Mouse (Mus musculus): ENCODE data around the gene Zfp575. TPM values are rescaled to one million over a fixed set of nuclear protein-coding genes. Genes with fewer than 3 reads are reported as not detected.

Zfp575 gene
- polyA plus RNA-seq, 1 experiment: 2.6 TPM

- Histone ChIP-seq H3K4me1 (ENCODE audit: control insufficient read depth, insufficient read depth, low read length) (no peaks in the 10 kb centered on the region), H3K27ac (ENCODE audit: insufficient read depth, low read length) (no peak overlapping the region), H3K4me3 (ENCODE audit: insufficient read depth, low read length) (no peak overlapping the region)
- TF ChIP-seq POLR2A (IDR thresholded peaks at IDR 0.05; ENCODE audit: low read depth, low read length) (no peak), CTCF (IDR thresholded peaks at IDR 0.05; ENCODE audit: borderline replicate concordance, insufficient read depth, low read length) (no peak)
These were observed 21.8 kb downstream of the Zfp575 start for GRCm38 (mm10) chr7:24565627-24566026.

- TF ChIP-seq CTCF (IDR thresholded peaks at IDR 0.05; ENCODE audit: borderline replicate concordance, insufficient read depth, low read length) (peak; percentile 95), POLR2A (IDR thresholded peaks at IDR 0.05; ENCODE audit: low read depth, low read length) (no peak)
- no peak overlapping the region for H3K4me3 ChIP-seq (ENCODE audit: insufficient read depth, low read length)
- H3K27ac ChIP-seq (ENCODE audit: insufficient read depth, low read length): no peak overlapping the region
- no peaks in the 10 kb centered on the region for H3K4me1 ChIP-seq (ENCODE audit: control insufficient read depth, insufficient read depth, low read length)
These were observed 22.7 kb downstream of the Zfp575 start for GRCm38 (mm10) chr7:24564607-24565265.

- Histone ChIP-seq H3K27ac (ENCODE audit: insufficient read depth, low read length) (no peak overlapping the region), H3K4me3 (ENCODE audit: insufficient read depth, low read length) (no peak overlapping the region), H3K4me1 (ENCODE audit: control insufficient read depth, insufficient read depth, low read length) (no peaks in the 10 kb centered on the region)
- TF ChIP-seq CTCF (IDR thresholded peaks at IDR 0.05; ENCODE audit: borderline replicate concordance, insufficient read depth, low read length) (no peak), POLR2A (IDR thresholded peaks at IDR 0.05; ENCODE audit: low read depth, low read length) (no peak)
These were observed 23.6 kb downstream of the Zfp575 start for GRCm38 (mm10) chr7:24563837-24564206.

DNA sequence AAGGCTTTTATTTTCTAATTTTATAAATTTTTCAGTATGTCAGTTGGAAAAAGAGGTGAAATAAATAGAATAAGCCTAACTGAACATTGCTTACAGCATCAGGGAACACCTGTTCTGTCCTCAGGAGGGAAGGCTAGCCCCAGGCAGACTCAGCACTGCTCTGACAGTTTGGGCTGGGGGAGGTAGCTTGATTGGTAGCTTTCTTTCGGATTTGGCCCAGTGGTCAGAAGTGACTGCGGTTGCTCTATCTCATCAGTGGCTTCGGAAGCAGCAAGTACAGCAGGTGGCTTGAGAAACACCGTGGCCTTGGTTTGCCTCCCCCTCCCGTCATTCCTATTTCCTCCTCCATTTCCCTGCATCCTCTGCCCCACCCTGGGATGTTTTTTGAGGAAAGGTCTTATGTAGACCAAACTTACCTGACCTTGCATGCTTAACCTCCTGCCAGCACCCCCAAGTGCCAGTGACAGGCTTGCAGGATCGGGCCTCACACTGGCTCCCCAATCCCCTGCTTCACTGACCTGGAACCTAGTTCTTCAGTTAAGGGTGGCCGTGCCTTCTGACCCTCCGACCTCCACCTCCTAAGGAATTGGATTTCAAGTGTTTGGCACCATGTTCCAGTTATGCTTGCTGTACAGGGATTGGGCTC lies 24.1 kb downstream of the Zfp575 start:
- no peak overlapping the region for H3K27ac ChIP-seq (ENCODE audit: insufficient read depth, low read length)
- no peaks in the 10 kb centered on the region for H3K4me1 ChIP-seq (ENCODE audit: control insufficient read depth, insufficient read depth, low read length)
- H3K4me3 ChIP-seq (ENCODE audit: insufficient read depth, low read length): no peak overlapping the region
- no peak for TF ChIP-seq CTCF (IDR thresholded peaks at IDR 0.05; ENCODE audit: borderline replicate concordance, insufficient read depth, low read length)
- TF ChIP-seq POLR2A (IDR thresholded peaks at IDR 0.05; ENCODE audit: low read depth, low read length): no peak

DNA sequence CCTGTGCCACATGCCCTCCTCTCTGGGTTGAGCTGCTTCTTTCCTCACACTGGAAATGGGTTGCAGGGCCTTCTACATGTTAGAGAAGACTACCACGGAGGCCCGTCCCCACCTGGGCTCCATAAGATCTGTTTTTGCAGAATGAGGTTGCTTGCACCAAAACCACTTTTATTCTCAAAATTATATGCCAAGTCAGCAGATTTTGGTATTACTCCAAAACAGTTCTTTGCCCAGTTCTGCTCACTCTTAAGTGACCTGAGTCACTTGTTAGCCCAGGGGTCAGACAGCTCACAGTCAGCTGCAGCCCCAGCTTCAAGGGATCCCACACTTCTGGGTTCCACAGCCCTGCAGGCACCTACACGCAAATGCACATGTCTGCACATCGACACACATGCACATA lies 26.0 kb downstream of the Zfp575 start:
- no peak overlapping the region for H3K4me3 ChIP-seq (ENCODE audit: insufficient read depth, low read length)
- TF ChIP-seq POLR2A (IDR thresholded peaks at IDR 0.05; ENCODE audit: low read depth, low read length): no peak
- TF ChIP-seq CTCF (IDR thresholded peaks at IDR 0.05; ENCODE audit: borderline replicate concordance, insufficient read depth, low read length): no peak
- no peaks in the 10 kb centered on the region for H3K4me1 ChIP-seq (ENCODE audit: control insufficient read depth, insufficient read depth, low read length)
- no peak overlapping the region for H3K27ac ChIP-seq (ENCODE audit: insufficient read depth, low read length)

- no peak for TF ChIP-seq CTCF (IDR thresholded peaks at IDR 0.05; ENCODE audit: borderline replicate concordance, insufficient read depth, low read length)
- TF ChIP-seq POLR2A (IDR thresholded peaks at IDR 0.05; ENCODE audit: low read depth, low read length): no peak
- H3K4me3 ChIP-seq (ENCODE audit: insufficient read depth, low read length): no peak overlapping the region
- H3K4me1 ChIP-seq (ENCODE audit: control insufficient read depth, insufficient read depth, low read length): no peaks in the 10 kb centered on the region
- H3K27ac ChIP-seq (ENCODE audit: insufficient read depth, low read length): no peak overlapping the region
These were observed 31.7 kb downstream of the Zfp575 start for GRCm38 (mm10) chr7:24555786-24556185.

GRCm38 (mm10) chr7:24551985-24552759 lies 35.3 kb downstream of the Zfp575 start:
- no peak overlapping the region for H3K4me3 ChIP-seq (ENCODE audit: insufficient read depth, low read length)
- TF ChIP-seq POLR2A (IDR thresholded peaks at IDR 0.05; ENCODE audit: low read depth, low read length): no peak
- no peak for TF ChIP-seq CTCF (IDR thresholded peaks at IDR 0.05; ENCODE audit: borderline replicate concordance, insufficient read depth, low read length)
- no peaks in the 10 kb centered on the region for H3K4me1 ChIP-seq (ENCODE audit: control insufficient read depth, insufficient read depth, low read length)
- no peak overlapping the region for H3K27ac ChIP-seq (ENCODE audit: insufficient read depth, low read length)

DNA sequence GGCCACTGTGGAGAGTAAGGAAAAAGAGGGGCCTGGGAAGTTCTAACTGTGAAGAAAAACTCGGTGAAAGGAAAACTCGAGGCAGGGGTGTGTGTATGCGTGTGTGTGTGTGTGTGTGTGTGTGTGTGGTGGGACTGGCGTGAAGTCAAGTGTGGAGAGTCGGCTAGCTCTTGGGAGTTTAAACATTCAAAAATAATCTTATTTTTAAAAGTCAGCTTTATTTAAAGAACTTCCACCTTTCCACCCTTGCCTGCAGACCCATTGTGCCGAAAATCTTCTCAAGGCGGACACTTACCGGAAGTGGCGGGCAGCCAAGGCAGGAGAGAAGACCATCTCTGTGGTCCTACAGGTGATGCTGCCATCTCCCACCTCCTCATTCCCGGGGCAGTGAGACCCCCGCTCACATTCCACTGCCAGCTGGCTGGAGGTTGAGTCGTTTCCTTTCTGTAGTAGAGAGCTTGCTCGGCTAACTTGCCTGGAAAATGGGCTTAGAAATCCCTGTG lies 39.9 kb downstream of the Zfp575 start:
- Histone ChIP-seq H3K4me3 (ENCODE audit: insufficient read depth, low read length) (peak overlapping the region; percentile 71), H3K4me1 (ENCODE audit: control insufficient read depth, insufficient read depth, low read length) (no peaks in the 10 kb centered on the region), H3K27ac (ENCODE audit: insufficient read depth, low read length) (no peak overlapping the region)
- TF ChIP-seq POLR2A (IDR thresholded peaks at IDR 0.05; ENCODE audit: low read depth, low read length) (no peak), CTCF (IDR thresholded peaks at IDR 0.05; ENCODE audit: borderline replicate concordance, insufficient read depth, low read length) (no peak)

DNA sequence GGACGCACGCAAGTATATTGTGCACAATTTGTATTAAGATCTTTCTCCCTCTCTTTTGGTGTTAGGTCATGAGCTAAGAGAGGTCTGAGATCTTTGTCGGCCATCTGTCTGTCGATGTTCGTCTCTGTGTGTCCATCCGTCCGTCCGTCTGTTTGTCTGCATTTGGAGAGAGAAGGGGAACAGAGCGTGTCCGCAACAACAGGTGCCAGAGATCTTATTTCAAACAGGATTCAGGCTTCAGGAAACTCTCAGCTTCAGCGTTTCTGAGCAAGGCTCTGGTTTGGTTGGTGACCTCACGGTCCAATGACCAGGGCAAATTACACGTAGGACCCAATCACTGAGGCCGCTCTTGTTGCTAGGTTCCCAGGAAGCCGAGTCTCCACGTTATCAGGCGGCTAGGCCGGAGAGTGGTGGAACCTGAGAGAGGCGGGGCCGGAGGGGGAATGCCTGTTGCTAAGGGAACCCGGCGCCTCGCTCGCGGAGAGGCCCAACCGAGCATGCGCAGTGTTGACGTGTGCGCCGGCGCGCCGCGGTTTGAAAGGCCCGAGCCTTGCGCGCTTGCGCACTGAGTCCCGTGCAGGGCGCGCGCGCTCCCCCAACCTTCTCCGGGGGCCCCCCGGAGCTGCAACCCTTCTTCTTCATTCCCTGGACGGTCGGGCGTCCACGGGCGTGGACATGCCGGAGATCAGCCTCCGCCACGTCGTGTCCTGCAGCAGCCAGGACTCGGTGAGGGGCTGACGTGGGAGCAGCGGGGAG lies 40.6 kb downstream of the Zfp575 start:
- no peak for TF ChIP-seq CTCF (IDR thresholded peaks at IDR 0.05; ENCODE audit: borderline replicate concordance, insufficient read depth, low read length)
- peak; percentile 78 for TF ChIP-seq POLR2A (IDR thresholded peaks at IDR 0.05; ENCODE audit: low read depth, low read length)
- no peaks in the 10 kb centered on the region for H3K4me1 ChIP-seq (ENCODE audit: control insufficient read depth, insufficient read depth, low read length)

More for the DNA sequence above, 40.6 kb downstream of the Zfp575 start:
- no peak overlapping the region for H3K27ac ChIP-seq (ENCODE audit: insufficient read depth, low read length)
- H3K4me3 ChIP-seq (ENCODE audit: insufficient read depth, low read length): peak overlapping the region; percentile 71
